Comparison of ENCODE assay signal across 8 mouse cellular contexts in the genomic region with DNA sequence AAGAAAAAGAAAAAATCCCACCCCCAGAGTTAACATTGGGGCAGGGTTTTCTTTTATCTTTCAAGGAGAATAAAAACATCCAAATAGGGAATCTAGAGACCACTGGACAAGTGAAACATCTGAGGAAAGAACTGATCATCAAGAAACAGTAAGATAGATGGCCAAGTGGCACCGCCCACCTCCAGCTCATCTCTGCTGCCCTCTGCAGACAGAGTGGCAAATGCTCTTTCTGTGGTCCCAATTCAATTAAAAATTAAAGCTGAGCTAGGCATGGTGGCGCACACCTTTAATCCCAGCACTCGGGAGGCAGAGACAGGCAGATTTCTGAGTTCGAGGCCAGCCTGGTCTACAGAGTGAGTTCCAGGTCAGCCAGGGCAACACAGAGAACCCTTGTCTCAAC. TPM values are rescaled to one million over a fixed set of nuclear protein-coding genes. Genes with fewer than 3 reads are reported as not detected.
A peak's percentile ranks its signal among the peaks of the same experiment; 100 is the strongest.
DNase-seq lines count a peak whose midpoint lies in the region; ATAC-seq lines count a peak whose summit lies in the region.
"Had no signal": no experiment of that assay in that cellular context is flagged by ENCODE, and none has a peak within 500 bp of the region (broad histone marks: within the 10 kb centered on the region; RNA-seq: fewer than 3 reads in every experiment).

No protein-coding gene starts in this region.

- H3K27me3 ChIP-seq in liver, embryonic 12.5 days (replicated peaks) = no peaks in the 10 kb centered on the region
- H3K27me3 ChIP-seq: limb, embryonic 15.5 days had no signal

- peak; percentile 26 for DNase-seq in liver
- peak; percentile 18 for DNase-seq in adrenal gland, postnatal 10 days
- DNase-seq in kidney, postnatal 4 days = peak; percentile 14 to 17
- DNase-seq in thymus, postnatal 0 days (ENCODE audit: low spot score) = peak; percentile 8
- DNase-seq in gastrocnemius, postnatal 4 days (ENCODE audit: low spot score in 2 of 2) = no peak

- ATAC-seq in liver, embryonic 12.5 days = no peak
- ATAC-seq in erythroblast, adult 5-6 weeks (replicated peaks; ENCODE audit: low FRiP score, poor library complexity, severe bottlenecking) = no peak; the same call in 1 of the 2 replicates

- no peak overlapping the region for H3K4me3 ChIP-seq in liver, embryonic 12.5 days
- H3K4me3 ChIP-seq: limb, embryonic 15.5 days had no signal

- peaks cover 21% of the 10 kb centered on the region for H3K36me3 ChIP-seq in liver, embryonic 12.5 days

- 70% methylated on average over 4 of the region's 4 CpGs for WGBS in liver, embryonic 12.5 days (ENCODE audit: insufficient replicate concordance)

- no peaks in the 10 kb centered on the region for H3K9me3 ChIP-seq in liver, embryonic 12.5 days (replicated peaks)
- H3K9me3 ChIP-seq: limb, embryonic 15.5 days had no signal

- no peak overlapping the region for H3K27ac ChIP-seq in liver, embryonic 12.5 days
- H3K27ac ChIP-seq: limb, embryonic 15.5 days had no signal

- no peak overlapping the region for H3K9ac ChIP-seq in liver, embryonic 12.5 days
- H3K9ac ChIP-seq: limb, embryonic 15.5 days had no signal

- H3K4me1 ChIP-seq in liver, embryonic 12.5 days = no peaks in the 10 kb centered on the region
- H3K4me1 ChIP-seq: limb, embryonic 15.5 days had no signal

- H3K4me2 ChIP-seq in liver, embryonic 12.5 days = no peak overlapping the region
- H3K4me2 ChIP-seq: limb, embryonic 15.5 days had no signal

RNA-seq across cellular contexts. Expression of a gene that starts 16.6 kb away (rescaled TPM):
- 4.0 and 4.3 TPM in 2 replicates for polyA plus RNA-seq in liver, embryonic 12.5 days (2016; fragmentation: Nextera tagmentation; extraction: Ambion mirVana)
- total RNA-seq in adrenal gland, postnatal 10 days (2021) = 10 to 100 TPM in 1 of 2 experiments, 1 to 10 TPM in 1; 7.5 to 10.2 TPM
- polyA plus RNA-seq in thymus, postnatal 0 days (2015; fragmentation: Nextera tagmentation; extraction: Ambion mirVana) = 4.3 and 4.9 TPM in 2 replicates
- 0.21 and 1.2 TPM in 2 replicates for total RNA-seq in erythroblast, adult 5-6 weeks (2015; ENCODE audit: low replicate concordance)
- 1.1 TPM in 1 of 2 replicates, not detected in the other for total RNA-seq in erythroblast, adult 5-6 weeks (2017; ENCODE audit: low replicate concordance)
- 1 to 10 TPM; 8.0 to 8.2 TPM for total RNA-seq in gastrocnemius, postnatal 4 days (2021)

RNA-seq across cellular contexts. Expression of a gene that starts 45.0 kb away (rescaled TPM):
- 66.8 and 69.3 TPM in 2 replicates for polyA plus RNA-seq in liver, embryonic 12.5 days (2016; fragmentation: Nextera tagmentation; extraction: Ambion mirVana)
- 100 to 1,000 TPM; 101 to 104 TPM for total RNA-seq in adrenal gland, postnatal 10 days (2021)
- polyA plus RNA-seq in thymus, postnatal 0 days (2015; fragmentation: Nextera tagmentation; extraction: Ambion mirVana) = 69.8 and 76.4 TPM in 2 replicates
- 27.0 and 28.1 TPM in 2 replicates for total RNA-seq in erythroblast, adult 5-6 weeks (2015; ENCODE audit: low replicate concordance)
- total RNA-seq in erythroblast, adult 5-6 weeks (2017; ENCODE audit: low replicate concordance) = 24.6 and 37.1 TPM in 2 replicates
- 10 to 100 TPM; 87.7 to 93.8 TPM for total RNA-seq in gastrocnemius, postnatal 4 days (2021)

RNA-seq across cellular contexts. Expression of a gene that starts 51.6 kb away (rescaled TPM):
- 77.6 and 78.0 TPM in 2 replicates for polyA plus RNA-seq in liver, embryonic 12.5 days (2016; fragmentation: Nextera tagmentation; extraction: Ambion mirVana)
- 10 to 100 TPM; 51.1 to 51.8 TPM for total RNA-seq in adrenal gland, postnatal 10 days (2021)
- polyA plus RNA-seq in thymus, postnatal 0 days (2015; fragmentation: Nextera tagmentation; extraction: Ambion mirVana) = 90.2 and 91.4 TPM in 2 replicates
- 3.6 and 6.7 TPM in 2 replicates for total RNA-seq in erythroblast, adult 5-6 weeks (2015; ENCODE audit: low replicate concordance)
- total RNA-seq in erythroblast, adult 5-6 weeks (2017; ENCODE audit: low replicate concordance) = 5.7 and 9.3 TPM in 2 replicates
- total RNA-seq in gastrocnemius, postnatal 4 days (2021) = 10 to 100 TPM; 28.0 to 29.7 TPM

RNA-seq across cellular contexts. Expression of a gene that starts 54.6 kb away (rescaled TPM):
- polyA plus RNA-seq in liver, embryonic 12.5 days (2016; fragmentation: Nextera tagmentation; extraction: Ambion mirVana) = 10.7 and 10.9 TPM in 2 replicates
- 10 to 100 TPM; 27.1 to 31.4 TPM for total RNA-seq in adrenal gland, postnatal 10 days (2021)
- 7.0 and 8.3 TPM in 2 replicates for polyA plus RNA-seq in thymus, postnatal 0 days (2015; fragmentation: Nextera tagmentation; extraction: Ambion mirVana)
- 1.3 and 2.9 TPM in 2 replicates for total RNA-seq in erythroblast, adult 5-6 weeks (2015; ENCODE audit: low replicate concordance)
- 0.51 TPM in 1 of 2 replicates, not detected in the other for total RNA-seq in erythroblast, adult 5-6 weeks (2017; ENCODE audit: low replicate concordance)
- total RNA-seq in gastrocnemius, postnatal 4 days (2021) = 1 to 10 TPM; 9.8 TPM

Comparison
In these comparisons a context has a peak if more than half of its experiments do, and no peak if none do; other contexts are left out.
1. DNase-seq: peak in liver (single experiment), adrenal gland, postnatal 10 days (single experiment), kidney, postnatal 4 days (2 of 2) and thymus, postnatal 0 days (single experiment); none in gastrocnemius, postnatal 4 days (0 of 2).